Mouse (Mus musculus) bone marrow, adult 2 months (tissue): ENCODE results near the gene Timm13. TPM values are rescaled to one million over a fixed set of nuclear protein-coding genes. Genes with fewer than 3 reads are reported as not detected.

Source experiments
- H3K27ac ChIP-seq: fragments of 200-500 bp; 2 replicates; pipeline ENCODE4 v1.5.1; 2012; ENCODE audit warnings: low read depth, mild to moderate bottlenecking, control low read depth, inconsistent platforms, low read length; ENCODE audit not compliant: control insufficient read depth, poor library complexity, insufficient read depth
- H3K4me1 ChIP-seq: fragments of 200-500 bp; 2 replicates; pipeline ENCODE4 v1.6.1; 2011; ENCODE audit warnings: low read length; ENCODE audit not compliant: control insufficient read depth, insufficient read depth
- H3K4me3 ChIP-seq: fragments of 200-500 bp; replicated peaks from 2 replicates; pipeline ENCODE3; 2011; ENCODE audit warnings: mild to moderate bottlenecking, low read depth, low read length, control low read depth; ENCODE audit not compliant: control insufficient read depth
- CTCF ChIP-seq: fragments of 200-500 bp; IDR thresholded peaks from 2 replicates; pipeline ENCODE4 v1.5.1; 2011; ENCODE audit warnings: low read length, control low read depth; ENCODE audit not compliant: control insufficient read depth, insufficient read depth
- POLR2A ChIP-seq: fragments of 200-500 bp; IDR thresholded peaks from 2 replicates; pipeline ENCODE4 v1.6.1; 2011; ENCODE audit warnings: low read depth, mild to moderate bottlenecking, control low read depth, low read length, borderline replicate concordance; ENCODE audit not compliant: control insufficient read depth
- WGBS: fragments of 180-500 bp; shearing (Covaris S2); methylation state at CpG from one replicate; pipeline ENCODE4 v1.1.7; 2018; 5-methylcytosine and 5-hydroxymethylcytosine counted together
- polyA plus RNA-seq: library from polyadenylated mRNA; stranded (reverse); fragments of >200 nt; gene quantifications from 2 replicates; pipeline ENCODE4 v1.2.4, GENCODE M21; 2011; ENCODE audit warnings: low replicate concordance; ENCODE audit not compliant: missing spikeins, insufficient read depth, insufficient read length

The Timm13 gene
- polyA plus RNA-seq, 1 experiment: 118 TPM

GRCm38 (mm10) chr10:80904004-80904693, 3.4 kb upstream of the Timm13 start:
- TF ChIP-seq CTCF (no peak), POLR2A (no peak)
- WGBS: 89% methylated on average over 28 of the region's 28 CpGs
- no peaks in the 10 kb centered on the region; the same call in none of the 2 replicates for H3K4me1 ChIP-seq
- no peak overlapping the region for H3K4me3 ChIP-seq
- H3K27ac ChIP-seq: no peak overlapping the region

- WGBS: 84% methylated on average over 10 of the region's 10 CpGs
- no peak for TF ChIP-seq CTCF
- TF ChIP-seq POLR2A: no peak
- Histone ChIP-seq H3K27ac (no peak overlapping the region), H3K4me3 (no peak overlapping the region), H3K4me1 (no peaks in the 10 kb centered on the region; the same call in none of the 2 replicates)
Measured at GRCm38 (mm10) chr10:80903282-80903681, 2.5 kb upstream of the Timm13 start.

- Histone ChIP-seq H3K4me3 (no peak overlapping the region), H3K27ac (no peak overlapping the region), H3K4me1 (no peaks in the 10 kb centered on the region; the same call in none of the 2 replicates)
- TF ChIP-seq POLR2A (no peak), CTCF (no peak)
- WGBS: 87% methylated on average over 9 of the region's 9 CpGs
Measured at GRCm38 (mm10) chr10:80902273-80902940, 1.6 kb upstream of the Timm13 start.

GRCm38 (mm10) chr10:80901409-80902272, 872 bp upstream of the Timm13 start:
- 90% methylated on average over 19 of the region's 19 CpGs for WGBS
- Histone ChIP-seq H3K4me1 (no peaks in the 10 kb centered on the region; the same call in none of the 2 replicates), H3K27ac (no peak overlapping the region; the same call in 1 of the 2 replicates), H3K4me3 (no peak overlapping the region)
- TF ChIP-seq POLR2A: 0 out of 2 replicates have a peak, but pooled peaks have one; percentile 10
- no peak for TF ChIP-seq CTCF

- TF ChIP-seq POLR2A (peak; percentile 46; the same call in 1 of the 2 replicates), CTCF (no peak)
- Histone ChIP-seq H3K27ac (no peak overlapping the region; the same call in 1 of the 2 replicates), H3K4me1 (no peaks in the 10 kb centered on the region; the same call in none of the 2 replicates), H3K4me3 (peak overlapping the region; percentile 81)
- WGBS: 19% methylated on average over 25 of the region's 25 CpGs
Measured at GRCm38 (mm10) chr10:80899591-80900317, 1.0 kb downstream of the Timm13 start.

GRCm38 (mm10) chr10:80899074-80899473, 1.7 kb downstream of the Timm13 start:
- TF ChIP-seq POLR2A (no peak), CTCF (no peak)
- WGBS: 86% methylated on average over 8 of the region's 8 CpGs
- Histone ChIP-seq H3K27ac (no peak overlapping the region), H3K4me3 (no peak overlapping the region), H3K4me1 (no peaks in the 10 kb centered on the region; the same call in none of the 2 replicates)

- TF ChIP-seq CTCF (no peak), POLR2A (peak; percentile 28; the same call in 1 of the 2 replicates)
- H3K4me1 ChIP-seq: no peaks in the 10 kb centered on the region; the same call in none of the 2 replicates
- 81% methylated on average over 41 of the region's 41 CpGs for WGBS
- no peak overlapping the region for H3K27ac ChIP-seq
- H3K4me3 ChIP-seq: no peak overlapping the region
Measured at GRCm38 (mm10) chr10:80897861-80898510, 2.8 kb downstream of the Timm13 start.
